Mouse (Mus musculus) MEL (cell line): ENCODE measurements around the gene Huwe1. TPM values are rescaled to one million over a fixed set of nuclear protein-coding genes. Genes with fewer than 3 reads are reported as not detected.

Experiments
- DNase-seq: peaks from one replicate; pipeline ENCODE4 v3.0.0; 2011; ENCODE audit warnings: low read depth, low spot score
- H3K27ac ChIP-seq: 2 replicates; pipeline ENCODE4 v1.5.1; 2012; ENCODE audit warnings: low read depth, mild to moderate bottlenecking, control low read depth, low read length, moderate library complexity; ENCODE audit not compliant: control insufficient read depth
- H3K27me3 ChIP-seq, 2 experiments: fragments of 150-350 bp in 1 of 2; sonication (generic) in 1 of 2; 2 replicates each; pipeline ENCODE4 v1.6.1; 2012; ENCODE audit warnings: low read length in 2 of 2, mild to moderate bottlenecking in 2 of 2, improper control_type of control experiment in 1 of 2, moderate library complexity in 1 of 2; ENCODE audit not compliant: insufficient read depth in 2 of 2, control insufficient read depth in 1 of 2
- H3K36me3 ChIP-seq, 2 experiments: 2 replicates each; pipeline ENCODE4 v1.6.1; 2012 to 2014; ENCODE audit warnings: low read length in 2 of 2, improper control_type of control experiment in 1 of 2, inconsistent platforms in 1 of 2, mild to moderate bottlenecking in 1 of 2; ENCODE audit not compliant: insufficient read depth in 2 of 2, control insufficient read depth in 1 of 2
- H3K4me1 ChIP-seq, 2 experiments: fragments of 150-350 bp in 1 of 2; sonication (generic) in 1 of 2; 2 replicates each; pipeline ENCODE4 v1.6.1; 2012; ENCODE audit warnings: low read length in 2 of 2, improper control_type of control experiment in 1 of 2, mild to moderate bottlenecking in 1 of 2; ENCODE audit not compliant: insufficient read depth in 2 of 2, control insufficient read depth in 1 of 2
- H3K4me3 ChIP-seq, 2 experiments: fragments of 150-350 bp in 1 of 2; sonication (generic) in 1 of 2; 2 replicates each; pipeline ENCODE4 v1.5.1; 2012; ENCODE audit warnings: low read depth in 2 of 2, low read length in 2 of 2, mild to moderate bottlenecking in 2 of 2, moderate library complexity in 2 of 2, control low read depth in 1 of 2, improper control_type of control experiment in 1 of 2; ENCODE audit not compliant: control insufficient read depth in 1 of 2, insufficient read depth in 1 of 2
- H3K79me2 ChIP-seq: 2 replicates; pipeline ENCODE4 v1.6.1; 2012; ENCODE audit warnings: mild to moderate bottlenecking, low read length, moderate library complexity; ENCODE audit not compliant: control insufficient read depth, poor library complexity, insufficient read depth
- H3K9ac ChIP-seq: 2 replicates; pipeline ENCODE4 v1.6.1; 2012; ENCODE audit warnings: low read depth, mild to moderate bottlenecking, control low read depth, low read length, moderate library complexity; ENCODE audit not compliant: control insufficient read depth, poor library complexity, severe bottlenecking
- H3K9me3 ChIP-seq: fragments of 150-350 bp; sonication (generic); replicated peaks from 2 replicates; pipeline ENCODE4 v1.6.1; 2012; ENCODE audit warnings: mild to moderate bottlenecking, low read length, improper control_type of control experiment, moderate library complexity; ENCODE audit not compliant: insufficient read depth
- BHLHE40 ChIP-seq: IDR thresholded peaks from 2 replicates; pipeline ENCODE4 v1.6.1; 2012; ENCODE audit warnings: low read depth, mild to moderate bottlenecking, inconsistent platforms, low read length, improper control_type of control experiment, borderline replicate concordance
- CHD1 ChIP-seq: IDR thresholded peaks from 2 replicates; pipeline ENCODE4 v1.6.1; 2012; ENCODE audit warnings: low read depth, mild to moderate bottlenecking, inconsistent platforms, low read length, improper control_type of control experiment
- CTCF ChIP-seq, 3 experiments: IDR thresholded peaks in 2 of 3; conservative IDR thresholded peaks in 1 of 3; 2 replicates each; pipeline ENCODE4 v1.5.1; 2011 to 2012; ENCODE audit warnings: low read length in 3 of 3, low read depth in 2 of 3, mild to moderate bottlenecking in 2 of 3, improper control_type of control experiment in 1 of 3, inconsistent platforms in 1 of 3, mixed read lengths in 1 of 3, moderate library complexity in 1 of 3; ENCODE audit not compliant: control insufficient read depth in 1 of 3, insufficient read depth in 1 of 3, poor library complexity in 1 of 3, severe bottlenecking in 1 of 3
- E2F4 ChIP-seq: IDR thresholded peaks from 2 replicates; pipeline ENCODE4 v1.6.1; 2011; ENCODE audit warnings: low read depth, low read length, improper control_type of control experiment, borderline replicate concordance
- EP300 ChIP-seq, 2 experiments: IDR thresholded peaks; 2 replicates each; pipeline ENCODE4 v1.6.1; 2011; ENCODE audit warnings: improper control_type of control experiment in 2 of 2, low read length in 2 of 2, low read depth in 1 of 2, mild to moderate bottlenecking in 1 of 2
- ETS1 ChIP-seq: IDR thresholded peaks from 2 replicates; pipeline ENCODE4 v1.6.1; 2012; ENCODE audit warnings: low read depth, mild to moderate bottlenecking, inconsistent platforms, low read length, improper control_type of control experiment, moderate library complexity
- GATA1 ChIP-seq: IDR thresholded peaks from 2 replicates; pipeline ENCODE4 v1.6.1; 2011; ENCODE audit warnings: low read depth, low read length, improper control_type of control experiment
- HCFC1 ChIP-seq: IDR thresholded peaks from 2 replicates; pipeline ENCODE4 v1.6.1; 2012; ENCODE audit warnings: low read depth, mild to moderate bottlenecking, inconsistent platforms, low read length, improper control_type of control experiment, moderate library complexity
- JUND ChIP-seq: IDR thresholded peaks from 2 replicates; pipeline ENCODE4 v1.6.1; 2011; ENCODE audit warnings: low read depth, mild to moderate bottlenecking, improper control_type of control experiment, low read length
- KAT2A ChIP-seq: conservative IDR thresholded peaks from 2 replicates; pipeline ENCODE4 v1.6.1; 2012; ENCODE audit warnings: low read depth, low read length, improper control_type of control experiment, inconsistent platforms
- MAFK ChIP-seq: IDR thresholded peaks from 2 replicates; pipeline ENCODE4 v1.6.1; 2011; ENCODE audit warnings: low read depth, mild to moderate bottlenecking, low read length, improper control_type of control experiment, borderline replicate concordance
- MXI1 ChIP-seq: IDR thresholded peaks from 2 replicates; pipeline ENCODE4 v1.6.1; 2011; ENCODE audit warnings: mild to moderate bottlenecking, low read depth, low read length, improper control_type of control experiment
- MYB ChIP-seq: IDR thresholded peaks from 2 replicates; pipeline ENCODE4 v1.6.1; 2011; ENCODE audit warnings: mild to moderate bottlenecking, low read depth, low read length, improper control_type of control experiment
- MYC ChIP-seq: IDR thresholded peaks from 2 replicates; pipeline ENCODE4 v1.6.1; 2011; ENCODE audit warnings: low read depth, mild to moderate bottlenecking, low read length, improper control_type of control experiment, moderate library complexity
- NRF1 ChIP-seq: IDR thresholded peaks from 2 replicates; pipeline ENCODE4 v1.6.1; 2014; ENCODE audit warnings: low read depth, mild to moderate bottlenecking, inconsistent platforms, low read length, improper control_type of control experiment, moderate library complexity; ENCODE audit not compliant: poor library complexity, insufficient read depth, severe bottlenecking
- POLR2A ChIP-seq, 2 experiments: IDR thresholded peaks; 2 replicates each; pipeline ENCODE4 v1.6.1; 2011 to 2012; ENCODE audit warnings: low read length in 2 of 2, mild to moderate bottlenecking in 2 of 2, control low read depth in 1 of 2, improper control_type of control experiment in 1 of 2, low read depth in 1 of 2, moderate library complexity in 1 of 2; ENCODE audit not compliant: control insufficient read depth in 1 of 2, insufficient read depth in 1 of 2, poor library complexity in 1 of 2
- RCOR1 ChIP-seq: IDR thresholded peaks from 2 replicates; pipeline ENCODE4 v1.6.1; 2012; ENCODE audit warnings: low read depth, mild to moderate bottlenecking, inconsistent platforms, low read length, improper control_type of control experiment
- SIN3A ChIP-seq: IDR thresholded peaks from 2 replicates; pipeline ENCODE4 v1.6.1; 2012; ENCODE audit warnings: low read length, improper control_type of control experiment, inconsistent platforms
- SMC3 ChIP-seq: IDR thresholded peaks from 2 replicates; pipeline ENCODE4 v1.6.1; 2011; ENCODE audit warnings: low read depth, low read length, improper control_type of control experiment
- TAL1 ChIP-seq: IDR thresholded peaks from 2 replicates; pipeline ENCODE4 v1.6.1; 2012; ENCODE audit warnings: mild to moderate bottlenecking, inconsistent platforms, low read length, moderate library complexity, mixed read lengths
- TCF12 ChIP-seq: IDR thresholded peaks from 2 replicates; pipeline ENCODE4 v1.6.1; 2014; ENCODE audit warnings: low read depth, mild to moderate bottlenecking, inconsistent platforms, low read length, improper control_type of control experiment, moderate library complexity
- UBTF ChIP-seq: IDR thresholded peaks from 2 replicates; pipeline ENCODE4 v1.6.1; 2012; ENCODE audit warnings: low read depth, mild to moderate bottlenecking, inconsistent platforms, low read length, improper control_type of control experiment, moderate library complexity, borderline replicate concordance; ENCODE audit not compliant: insufficient read depth
- USF2 ChIP-seq, 2 experiments: IDR thresholded peaks; 2 replicates each; pipeline ENCODE4 v1.6.1; 2011 to 2012; ENCODE audit warnings: improper control_type of control experiment in 2 of 2, low read length in 2 of 2, borderline replicate concordance in 1 of 2, inconsistent platforms in 1 of 2, low read depth in 1 of 2, mild to moderate bottlenecking in 1 of 2; ENCODE audit not compliant: insufficient read depth in 1 of 2
- ZC3H11A ChIP-seq: IDR thresholded peaks from 2 replicates; pipeline ENCODE4 v1.6.1; 2012; ENCODE audit warnings: low read depth, mild to moderate bottlenecking, inconsistent platforms, low read length, improper control_type of control experiment
- ZKSCAN1 ChIP-seq: IDR thresholded peaks from 2 replicates; pipeline ENCODE4 v1.6.1; 2012; ENCODE audit warnings: low read depth, mild to moderate bottlenecking, inconsistent platforms, low read length, improper control_type of control experiment, moderate library complexity
- ZMIZ1 ChIP-seq: IDR thresholded peaks from 2 replicates; pipeline ENCODE4 v1.6.1; 2012; ENCODE audit warnings: low read depth, mild to moderate bottlenecking, inconsistent platforms, low read length, improper control_type of control experiment, moderate library complexity
- polyA plus RNA-seq, 2 experiments: library from polyadenylated mRNA; stranded (reverse) in 1 of 2; unstranded in 1 of 2; fragments of >175 nt in 1 of 2; fragments of >200 nt in 1 of 2; gene quantifications; 2 replicates each; pipeline versions ENCODE4 v1.2.1 to v1.2.4; 2012; ENCODE audit warnings: low replicate concordance in 2 of 2, low read depth in 1 of 2; ENCODE audit not compliant: insufficient read length in 2 of 2, insufficient read depth in 1 of 2, missing spikeins in 1 of 2
- total RNA-seq: library from RNA; depleted of rRNA; stranded (reverse); fragments of 300-350 nt; gene quantifications from 2 replicates; pipeline ENCODE4 v1.2.3, GENCODE M21; 2012

Huwe1 gene
- total and polyA plus RNA-seq, 3 experiments, result 132 to 528 (median 345) TPM

- Histone ChIP-seq H3K27ac (no peak overlapping the region), H3K9ac (no peak overlapping the region), H3K4me1 (peaks cover 0 to 15% of the 10 kb centered on the region in 2 experiments; a peak in 2 of 4 replicates), H3K36me3 (peaks cover 45 to 63% of the 10 kb centered on the region in 2 experiments), H3K9me3 (no peaks in the 10 kb centered on the region), H3K4me3 (no peak overlapping the region), H3K27me3 (no peaks in the 10 kb centered on the region), H3K79me2 (peaks cover 57% of the 10 kb centered on the region)
- DNase-seq, result no peak
- TF ChIP-seq TAL1, result no peak
- no peak for TF ChIP-seq CTCF (IDR thresholded peaks at IDR 0.05 in 2 of 3, conservative IDR thresholded peaks at IDR 0.05 in 1 of 3; ENCODE audit: control insufficient read depth in 1 of 3, insufficient read depth in 1 of 3, low read depth in 2 of 3, low read length in 3 of 3, poor library complexity in 1 of 3, severe bottlenecking in 1 of 3)
- TF ChIP-seq JUND, result no peak
- no peak for TF ChIP-seq POLR2A (IDR thresholded peaks at IDR 0.05; ENCODE audit: control insufficient read depth in 1 of 2, insufficient read depth in 1 of 2, low read depth in 1 of 2, low read length in 2 of 2, poor library complexity in 1 of 2)
- TF ChIP-seq GATA1, result no peak
- TF ChIP-seq MYC, result no peak
- no peak for TF ChIP-seq CHD1
- TF ChIP-seq MAFK, result no peak
- TF ChIP-seq KAT2A, result no peak
- TF ChIP-seq ZMIZ1, result no peak
- TF ChIP-seq HCFC1, result no peak
- TF ChIP-seq UBTF, result no peak
- no peak for TF ChIP-seq USF2 (IDR thresholded peaks at IDR 0.05; ENCODE audit: borderline replicate concordance in 1 of 2, insufficient read depth in 1 of 2, low read depth in 1 of 2, low read length in 2 of 2)
- no peak for TF ChIP-seq MYB
- no peak for TF ChIP-seq NRF1
- no peak for TF ChIP-seq SMC3
- no peak for TF ChIP-seq RCOR1
- no peak for TF ChIP-seq EP300 (IDR thresholded peaks at IDR 0.05; ENCODE audit: low read depth in 1 of 2, low read length in 2 of 2)
- TF ChIP-seq E2F4, result no peak
These were observed 17.1 kb downstream of the Huwe1 start for GRCm38 (mm10) chrX:151817712-151818111.

GRCm38 (mm10) chrX:151828971-151829370 is 28.4 kb downstream of the Huwe1 start:
- H3K9ac ChIP-seq, result no peak overlapping the region
- H3K36me3 ChIP-seq, result peaks cover 29 to 62% of the 10 kb centered on the region in 2 experiments
- peaks cover 55% of the 10 kb centered on the region for H3K79me2 ChIP-seq
- TF ChIP-seq ETS1 (peak; percentile 74), GATA1 (peak; percentile 76), SMC3 (no peak), UBTF (no peak), MXI1 (peak; percentile 55; the same call in 1 of the 2 replicates), SIN3A (0 out of 2 replicates have a peak, but pooled peaks have one; percentile 40), TCF12 (peak; percentile 71; the same call in 1 of the 2 replicates), KAT2A (no peak), EP300 (IDR thresholded peaks at IDR 0.05; ENCODE audit: low read depth in 1 of 2, low read length in 2 of 2) (peak; percentile 67 to 81), MYB (no peak), USF2 (IDR thresholded peaks at IDR 0.05; ENCODE audit: borderline replicate concordance in 1 of 2, insufficient read depth in 1 of 2, low read depth in 1 of 2, low read length in 2 of 2) (no peak), HCFC1 (0 out of 2 replicates have a peak, but pooled peaks have one; percentile 15), RCOR1 (no peak), JUND (no peak), ZC3H11A (no peak), BHLHE40 (no peak), ZKSCAN1 (no peak)
- H3K4me3 ChIP-seq, result peak overlapping the region in 1 of 2 experiments; percentile 19; a peak in 1 of 4 replicates
- peak; percentile 66 for DNase-seq
- peaks cover 25 to 49% of the 10 kb centered on the region in 2 experiments for H3K4me1 ChIP-seq
- no peaks in the 10 kb centered on the region for H3K27me3 ChIP-seq
- no peak overlapping the region for H3K27ac ChIP-seq
- H3K9me3 ChIP-seq, result no peaks in the 10 kb centered on the region
